ENCODE assay signal across 13 mouse cellular contexts in genomic region chr3:131637664-131638063, GRCm38 (mm10).
A peak's percentile ranks its signal among the peaks of the same experiment; 100 is the strongest.
DNase-seq lines count a peak whose midpoint lies in the region; ATAC-seq and TF ChIP-seq lines count a peak whose summit lies in the region.
"Had no signal": no experiment of that assay in that cellular context is flagged by ENCODE, and none has a peak within 500 bp of the region (broad histone marks: within the 10 kb centered on the region; RNA-seq: fewer than 3 reads in every experiment).

No protein-coding gene starts in this region.

- no peak overlapping the region for H3K4me2 ChIP-seq in hindbrain, embryonic 11.5 days (replicated peaks; ENCODE audit: low read depth, low read length)
- H3K4me2 ChIP-seq in midbrain, embryonic 13.5 days (replicated peaks), result no peak overlapping the region
- H3K4me2 ChIP-seq in intestine, postnatal 0 days (replicated peaks; ENCODE audit: low read depth), result no peak overlapping the region
- H3K4me2 ChIP-seq: heart, embryonic 13.5 days; intestine, embryonic 15.5 days; liver, embryonic 13.5 days had no signal

- no peaks in the 10 kb centered on the region for H3K9me3 ChIP-seq in hindbrain, embryonic 11.5 days (ENCODE audit: control insufficient read depth, low read length)
- no peaks in the 10 kb centered on the region for H3K9me3 ChIP-seq in midbrain, embryonic 13.5 days
- H3K9me3 ChIP-seq in intestine, postnatal 0 days (ENCODE audit: control insufficient read depth), result no peaks in the 10 kb centered on the region
- H3K9me3 ChIP-seq: heart, embryonic 13.5 days; intestine, embryonic 15.5 days; liver, embryonic 13.5 days had no signal

- WGBS in hindbrain, embryonic 11.5 days, result 23% methylated on average over 10 of the region's 10 CpGs
- WGBS in midbrain, embryonic 13.5 days, result 23% methylated on average over 10 of the region's 10 CpGs
- WGBS in intestine, postnatal 0 days, result 42% methylated on average over 10 of the region's 10 CpGs

- no peaks in the 10 kb centered on the region for H3K36me3 ChIP-seq in hindbrain, embryonic 11.5 days (ENCODE audit: control insufficient read depth, insufficient read depth, low read length)
- peaks cover 20% of the 10 kb centered on the region for H3K36me3 ChIP-seq in midbrain, embryonic 13.5 days
- H3K36me3 ChIP-seq in intestine, postnatal 0 days (ENCODE audit: control insufficient read depth, insufficient read depth), result peaks cover 29% of the 10 kb centered on the region
- H3K36me3 ChIP-seq: liver, embryonic 13.5 days had no signal

- no peak overlapping the region for H3K4me3 ChIP-seq in hindbrain, embryonic 11.5 days (ENCODE audit: low read depth, low read length)
- H3K4me3 ChIP-seq in midbrain, embryonic 13.5 days (replicated peaks), result no peak overlapping the region
- no peak overlapping the region for H3K4me3 ChIP-seq in intestine, postnatal 0 days (ENCODE audit: low read depth, low read length)
- H3K4me3 ChIP-seq: heart, embryonic 13.5 days; intestine, embryonic 15.5 days; liver, embryonic 13.5 days had no signal

- no peaks in the 10 kb centered on the region for H3K27me3 ChIP-seq in hindbrain, embryonic 11.5 days (ENCODE audit: control insufficient read depth, insufficient read depth, low read length)
- H3K27me3 ChIP-seq in midbrain, embryonic 13.5 days, result no peaks in the 10 kb centered on the region
- no peaks in the 10 kb centered on the region for H3K27me3 ChIP-seq in intestine, postnatal 0 days (replicated peaks; ENCODE audit: control insufficient read depth, insufficient read depth, low read length)
- H3K27me3 ChIP-seq: heart, embryonic 13.5 days; intestine, embryonic 15.5 days; liver, embryonic 13.5 days had no signal

- peak; percentile 53 to 80 for DNase-seq in adrenal gland, adult (ENCODE audit: inconsistent age in 2 of 2, low spot score in 1 of 2)
- no peak for DNase-seq in adrenal gland, postnatal 10 days
- DNase-seq in 416B (ENCODE audit: low read depth), result peak; percentile 53
- DNase-seq in hindbrain, embryonic 11.5 days (ENCODE audit: low spot score), result peak; percentile 36
- DNase-seq in heart, adult 18-20 months, result no peak
- no peak for DNase-seq in spleen, postnatal 4 days (ENCODE audit: low spot score in 2 of 2)
- DNase-seq: liver, embryonic 13.5 days; right cerebral cortex, adult 18-20 months; thymus, postnatal 4 days had no signal

- no peaks in the 10 kb centered on the region for H3K4me1 ChIP-seq in hindbrain, embryonic 11.5 days (replicated peaks; ENCODE audit: control insufficient read depth, insufficient read depth, low read length)
- H3K4me1 ChIP-seq in midbrain, embryonic 13.5 days (replicated peaks), result peaks cover 29% of the 10 kb centered on the region
- no peaks in the 10 kb centered on the region for H3K4me1 ChIP-seq in intestine, postnatal 0 days (replicated peaks; ENCODE audit: control insufficient read depth, insufficient read depth, low read length)
- H3K4me1 ChIP-seq: intestine, embryonic 15.5 days; liver, embryonic 13.5 days had no signal

- peak overlapping the region; percentile 51; the same call in 1 of the 2 replicates for H3K27ac ChIP-seq in hindbrain, embryonic 11.5 days (ENCODE audit: low read depth, low read length)
- peak overlapping the region; percentile 64 for H3K27ac ChIP-seq in midbrain, embryonic 13.5 days
- no peak overlapping the region for H3K27ac ChIP-seq in intestine, postnatal 0 days (ENCODE audit: low read depth, low read length)
- H3K27ac ChIP-seq: heart, embryonic 13.5 days; intestine, embryonic 15.5 days; liver, embryonic 13.5 days had no signal

- no peak for TF ChIP-seq CTCF in intestine, postnatal 0 days (IDR thresholded peaks at IDR 0.05; ENCODE audit: low read depth)

- no peak overlapping the region for H3K9ac ChIP-seq in hindbrain, embryonic 11.5 days (ENCODE audit: low read depth, low read length)
- H3K9ac ChIP-seq in midbrain, embryonic 13.5 days (replicated peaks), result peak overlapping the region; percentile 36; the same call in 1 of the 2 replicates
- H3K9ac ChIP-seq in intestine, postnatal 0 days (ENCODE audit: low read depth, low read length), result no peak overlapping the region
- H3K9ac ChIP-seq: heart, embryonic 13.5 days; intestine, embryonic 15.5 days; liver, embryonic 13.5 days had no signal

- peak; percentile 72 for ATAC-seq in hindbrain, embryonic 11.5 days (ENCODE audit: low FRiP score)
- ATAC-seq in midbrain, embryonic 13.5 days, result peak; percentile 49; the same call in 1 of the 2 replicates
- ATAC-seq in intestine, postnatal 0 days, result no peak
- ATAC-seq: intestine, embryonic 15.5 days had no signal

Comparison
In these comparisons a context has a peak if more than half of its experiments do, and no peak if none do; other contexts are left out.
1. DNase-seq: peak in adrenal gland, adult (2 of 2), 416B (single experiment) and hindbrain, embryonic 11.5 days (single experiment); none in adrenal gland, postnatal 10 days (single experiment), heart, adult 18-20 months (0 of 2) and spleen, postnatal 4 days (0 of 2).